Mouse (Mus musculus): ENCODE results near the gene Gabpa.
A peak's percentile ranks its signal among the peaks of the same experiment; 100 is the strongest.

The Gabpa gene

DNA sequence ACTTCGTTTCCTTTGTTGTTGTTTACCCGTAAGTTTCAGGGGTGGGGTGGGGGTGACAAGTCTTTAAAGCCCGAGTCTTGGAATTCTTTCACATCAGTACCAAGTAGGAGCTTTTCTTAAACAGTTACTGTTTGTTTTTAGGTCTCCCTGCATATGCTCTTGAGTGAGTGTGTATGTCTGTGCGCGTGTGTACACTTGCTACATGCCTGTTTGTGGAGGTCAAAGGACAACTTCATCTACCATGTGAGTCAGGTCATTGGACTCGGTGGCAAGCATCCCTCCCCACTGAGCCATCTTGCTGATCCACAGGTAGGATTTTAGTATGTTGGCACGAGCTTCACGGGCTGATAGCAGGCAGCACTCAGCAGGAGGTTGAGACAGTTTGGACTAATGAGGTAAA lies 39.1 kb downstream of the Gabpa start:
- no peak for DNase-seq

DNA sequence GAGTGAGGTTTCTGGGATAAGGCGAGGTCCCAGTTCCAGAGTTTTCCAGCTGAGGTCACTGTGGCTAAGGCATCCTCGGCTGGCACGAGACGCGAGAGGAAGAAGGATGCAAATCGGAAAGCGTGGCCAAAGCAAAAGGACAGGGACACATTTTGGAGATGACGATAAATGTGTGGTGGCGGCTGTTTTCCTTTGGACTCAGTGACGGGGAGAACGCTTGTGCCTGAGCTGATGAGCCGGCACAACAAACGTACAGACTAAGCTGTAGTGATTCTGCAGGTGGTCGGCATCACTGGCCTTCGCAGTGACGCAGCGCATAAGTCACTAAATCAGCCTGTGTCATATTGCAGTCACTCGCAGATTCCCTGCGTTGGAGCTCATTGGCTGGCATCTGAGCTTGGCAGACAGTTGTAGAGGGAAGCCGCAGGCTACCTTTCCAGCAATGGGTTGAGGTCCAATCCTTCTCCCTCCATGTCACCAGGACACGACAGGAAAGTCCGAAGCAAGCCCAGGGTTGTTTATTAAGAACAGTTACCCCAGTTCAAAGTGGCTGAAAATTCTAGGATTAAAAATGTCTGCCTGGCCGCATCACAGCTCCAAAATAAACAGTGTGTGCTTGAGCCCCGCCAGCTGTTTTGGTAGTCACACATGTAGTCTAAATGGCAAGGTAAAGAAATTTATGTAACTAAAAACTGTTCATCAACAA lies 40.4 kb downstream of the Gabpa start:
- DNase-seq = no peak

GRCm38 (mm10) chr16:84875718-84876035 lies 41.0 kb downstream of the Gabpa start:
- no peak for DNase-seq

DNA sequence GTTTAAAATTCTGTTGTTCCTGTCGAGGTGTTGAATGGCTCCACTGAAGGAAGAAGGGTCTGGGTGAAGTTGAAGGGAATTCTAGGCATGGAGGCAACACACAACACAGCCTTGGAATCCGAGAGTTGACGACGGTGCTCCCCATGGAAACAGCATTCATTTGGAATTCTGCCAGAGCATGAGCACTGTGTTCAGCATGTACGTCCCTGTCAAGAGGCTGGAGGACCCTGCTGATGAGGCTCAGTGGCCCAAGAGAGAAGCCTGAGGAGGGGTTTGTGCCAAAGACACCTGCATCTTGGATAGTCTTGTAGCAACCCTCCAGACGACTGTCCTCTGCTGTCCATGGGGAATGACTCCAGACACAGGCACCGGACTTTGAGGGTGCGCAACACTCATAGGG lies 41.4 kb downstream of the Gabpa start:
- no peak for DNase-seq

DNA sequence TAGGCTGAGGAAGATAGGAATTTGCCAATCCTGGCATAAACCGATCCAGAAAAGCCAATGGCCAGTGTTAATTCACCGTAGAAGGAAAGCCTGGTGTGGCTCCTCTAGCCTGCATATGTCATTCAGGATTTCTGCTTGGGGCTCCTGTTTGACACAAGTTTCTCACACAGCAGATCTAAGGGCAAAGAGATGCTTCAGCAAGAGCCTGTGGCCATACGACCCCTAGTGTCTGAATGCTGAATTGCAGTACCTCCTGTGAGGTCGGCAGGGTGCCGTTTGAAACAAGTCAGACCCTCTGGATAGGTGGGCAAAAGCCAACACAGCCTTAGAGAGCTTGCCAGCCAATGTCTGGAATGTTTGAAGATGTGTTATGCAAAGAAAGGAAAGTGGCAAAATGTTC lies 44.4 kb downstream of the Gabpa start:
- DNase-seq = peak; percentile 62

DNA sequence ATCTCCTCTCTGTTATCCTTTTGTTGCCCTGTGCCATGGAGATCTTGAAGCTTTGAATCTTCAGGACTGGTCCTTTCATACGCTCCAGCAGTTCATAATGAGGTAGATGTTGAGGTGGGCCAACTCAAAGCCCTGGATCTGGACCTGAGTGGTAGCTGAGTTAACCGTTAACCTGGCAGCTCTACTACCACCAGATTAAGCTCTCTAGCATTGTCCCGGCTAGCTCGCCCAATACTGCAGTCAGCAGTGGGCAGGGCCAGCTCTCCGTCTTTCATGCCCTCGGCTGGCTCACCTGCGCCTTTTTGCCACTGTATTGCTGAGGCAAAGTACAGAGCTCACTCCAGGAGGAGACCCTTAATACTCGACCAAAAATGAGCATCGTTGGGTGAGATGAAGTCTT lies 46.4 kb downstream of the Gabpa start:
- DNase-seq = no peak

DNA sequence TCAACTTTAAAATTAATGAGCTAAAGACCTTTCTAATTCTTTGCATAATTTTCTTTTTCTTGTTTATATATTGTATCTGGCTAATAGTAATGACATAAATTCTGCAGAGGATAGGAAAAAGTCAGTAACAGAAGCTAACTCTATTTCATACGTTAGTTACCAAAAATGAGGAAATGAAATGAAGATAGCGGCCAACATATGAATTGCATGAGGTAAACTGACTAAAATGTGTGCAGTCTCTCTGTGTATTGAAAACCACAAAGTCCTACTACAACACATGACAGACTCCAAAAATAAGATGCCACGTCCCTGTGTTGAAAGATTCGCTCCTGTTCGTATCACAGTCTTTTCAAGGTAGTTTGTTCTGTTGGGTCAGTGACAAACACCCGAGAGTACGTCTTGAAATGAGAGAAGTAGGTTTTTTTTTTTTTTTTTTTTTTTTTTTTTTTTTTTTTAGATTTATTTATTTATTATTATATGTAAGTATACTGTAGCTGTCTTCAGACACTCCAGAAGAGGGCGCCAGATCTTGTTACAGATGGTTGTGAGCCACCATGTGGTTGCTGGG lies 47.1 kb downstream of the Gabpa start:
- DNase-seq = no peak

DNA sequence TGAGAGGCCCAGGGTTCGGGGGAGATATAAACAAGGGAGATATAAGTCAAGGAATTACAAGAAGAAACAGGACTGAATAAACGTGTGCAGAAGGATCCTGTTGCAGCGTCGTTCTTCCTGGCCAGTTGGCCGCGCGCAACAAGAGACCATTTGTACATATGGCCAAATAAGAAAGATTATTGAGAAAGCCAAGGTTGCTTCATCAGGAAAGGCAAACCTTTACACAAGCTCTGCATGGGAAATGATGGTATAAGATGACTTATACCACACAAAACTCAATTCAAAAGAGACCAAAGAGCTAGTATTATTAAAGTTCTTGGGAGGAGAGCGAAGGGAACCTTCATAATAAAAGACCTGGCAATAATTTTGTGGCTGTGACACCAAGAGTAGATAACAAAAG lies 49.8 kb downstream of the Gabpa start:
- DNase-seq = no peak

- no peak for DNase-seq
Measured at GRCm38 (mm10) chr16:84902995-84903394, 68.3 kb downstream of the Gabpa start.

GRCm38 (mm10) chr16:84911477-84912165 lies 76.9 kb downstream of the Gabpa start:
- DNase-seq = no peak

All from right cerebral cortex, postnatal 4 days (tissue).